Mouse (Mus musculus) olfactory bulb, adult 2 months (tissue): ENCODE measurements at regions not wholly inside any gene's neighbourhood (a gene's known extent, or its start where the extent isn't known, plus 50 kb on each side); places are given as distances from the start of the nearest gene placed in this dataset.

Experiments used
- H3K27ac ChIP-seq: fragments of 200-500 bp; 2 replicates; pipeline ENCODE4 v1.5.1; 2012; ENCODE audit warnings: low read depth, low read length; ENCODE audit not compliant: insufficient read depth
- H3K4me1 ChIP-seq: fragments of 200-500 bp; 2 replicates; pipeline ENCODE4 v1.6.1; 2012; ENCODE audit warnings: low read length; ENCODE audit not compliant: control insufficient read depth, insufficient read depth
- H3K4me3 ChIP-seq: fragments of 200-500 bp; 2 replicates; pipeline ENCODE4 v1.5.1; 2012; ENCODE audit warnings: mild to moderate bottlenecking, low read depth, low read length, moderate library complexity; ENCODE audit not compliant: insufficient read depth
- CTCF ChIP-seq: fragments of 200-500 bp; IDR thresholded peaks from 2 replicates; pipeline ENCODE4 v1.5.1; 2012; ENCODE audit warnings: low read depth, mild to moderate bottlenecking, low read length, moderate library complexity; ENCODE audit not compliant: insufficient read depth
- POLR2A ChIP-seq: fragments of 200-500 bp; IDR thresholded peaks from 2 replicates; pipeline ENCODE4 v1.6.1; 2012; ENCODE audit warnings: mild to moderate bottlenecking, low read depth, low read length, moderate library complexity; ENCODE audit not compliant: insufficient read depth
- WGBS: fragments of 180-500 bp; shearing (Covaris S2); methylation state at CpG from one replicate; pipeline ENCODE4 v1.1.7; 2018; 5-methylcytosine and 5-hydroxymethylcytosine counted together

DNA sequence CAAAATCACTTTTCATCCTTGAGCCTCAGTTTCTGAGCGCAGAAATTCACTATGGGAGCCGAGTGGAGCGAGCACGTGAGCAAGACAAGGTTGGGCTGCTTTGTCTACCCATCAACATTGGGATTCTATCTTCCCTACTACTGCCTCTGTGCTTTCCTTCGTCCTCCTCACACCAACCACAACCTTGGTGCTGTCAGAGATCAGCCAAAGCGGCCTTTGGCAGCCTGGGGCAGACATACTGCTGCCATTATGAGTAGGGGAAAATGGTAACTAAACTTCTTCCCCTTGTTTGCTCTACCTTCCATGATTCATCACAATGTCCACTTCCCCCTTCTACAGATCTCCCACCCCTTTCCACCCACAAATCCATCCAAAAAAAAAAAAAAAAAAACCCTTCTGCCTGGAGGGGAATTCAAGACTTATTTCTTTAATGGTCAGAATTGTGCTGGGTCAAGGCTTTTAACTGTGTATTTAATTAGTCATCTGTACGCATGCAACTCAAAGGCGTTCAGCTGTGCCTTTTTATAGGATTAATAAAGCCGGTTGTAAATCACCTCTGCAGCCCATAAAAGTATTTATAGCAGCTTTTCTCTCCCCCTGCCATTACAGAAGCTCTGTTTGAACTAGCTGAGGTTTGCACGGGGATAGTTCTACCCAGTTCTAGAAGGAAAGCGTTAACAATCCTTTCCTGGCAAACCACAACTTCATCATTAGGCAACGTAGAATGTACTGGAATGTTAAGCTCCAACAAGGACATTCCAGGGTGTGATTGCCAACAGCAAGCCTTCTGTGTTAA, 340.4 kb downstream of the Pik3r1 start:
- TF ChIP-seq POLR2A (no peak), CTCF (no peak)
- Histone ChIP-seq H3K4me3 (no peak overlapping the region), H3K4me1 (no peaks in the 10 kb centered on the region), H3K27ac (no peak overlapping the region)
- 76% methylated on average over 12 of the region's 12 CpGs for WGBS

DNA sequence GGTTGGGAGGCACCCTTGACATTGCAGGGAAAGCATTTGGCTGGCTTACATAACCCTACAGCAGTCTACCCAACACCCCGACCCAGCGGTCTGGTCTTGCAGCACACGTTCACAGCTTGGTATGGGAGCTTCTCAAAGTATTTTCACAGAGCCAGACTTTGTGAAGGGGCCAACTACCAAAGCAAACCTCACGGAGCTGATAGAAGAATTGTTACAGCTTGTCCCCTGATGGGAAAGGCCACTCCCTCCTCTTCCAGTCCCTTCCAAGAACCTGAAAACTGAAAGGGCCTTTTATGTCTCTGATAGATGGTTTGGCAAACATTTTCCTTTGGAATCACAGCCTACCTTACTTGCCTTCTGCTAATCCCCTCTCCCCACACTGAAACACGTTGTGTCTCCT, 341.6 kb downstream of the Pik3r1 start:
- Histone ChIP-seq H3K4me1 (no peaks in the 10 kb centered on the region), H3K4me3 (no peak overlapping the region), H3K27ac (no peak overlapping the region)
- whole genome bisulfite sequencing, result 65% methylated on average over 5 of the region's 5 CpGs
- TF ChIP-seq POLR2A (no peak), CTCF (no peak)

DNA sequence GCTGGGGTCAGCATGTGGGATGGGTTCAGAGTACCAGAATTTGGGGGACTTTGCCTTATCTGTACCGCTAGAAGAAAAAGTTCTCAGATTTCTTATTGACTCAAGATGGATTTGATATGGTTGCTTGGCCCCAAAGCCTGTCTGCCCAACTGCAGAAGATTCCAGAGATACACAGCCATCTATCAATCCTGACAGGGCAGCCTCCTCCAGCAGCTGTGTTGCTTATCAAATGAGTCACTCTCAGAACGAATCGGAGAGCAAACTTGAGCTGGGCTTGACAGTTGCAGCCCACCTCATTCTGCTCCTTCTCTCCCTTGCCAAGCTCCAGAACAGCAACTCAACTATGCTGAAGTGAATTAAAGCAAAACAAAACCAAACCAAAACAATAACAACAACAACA, 345.9 kb downstream of the Pik3r1 start:
- Histone ChIP-seq H3K4me1 (no peaks in the 10 kb centered on the region), H3K27ac (no peak overlapping the region), H3K4me3 (no peak overlapping the region)
- TF ChIP-seq POLR2A (no peak), CTCF (no peak)
- WGBS, result 66% methylated on average over 3 of the region's 3 CpGs

DNA sequence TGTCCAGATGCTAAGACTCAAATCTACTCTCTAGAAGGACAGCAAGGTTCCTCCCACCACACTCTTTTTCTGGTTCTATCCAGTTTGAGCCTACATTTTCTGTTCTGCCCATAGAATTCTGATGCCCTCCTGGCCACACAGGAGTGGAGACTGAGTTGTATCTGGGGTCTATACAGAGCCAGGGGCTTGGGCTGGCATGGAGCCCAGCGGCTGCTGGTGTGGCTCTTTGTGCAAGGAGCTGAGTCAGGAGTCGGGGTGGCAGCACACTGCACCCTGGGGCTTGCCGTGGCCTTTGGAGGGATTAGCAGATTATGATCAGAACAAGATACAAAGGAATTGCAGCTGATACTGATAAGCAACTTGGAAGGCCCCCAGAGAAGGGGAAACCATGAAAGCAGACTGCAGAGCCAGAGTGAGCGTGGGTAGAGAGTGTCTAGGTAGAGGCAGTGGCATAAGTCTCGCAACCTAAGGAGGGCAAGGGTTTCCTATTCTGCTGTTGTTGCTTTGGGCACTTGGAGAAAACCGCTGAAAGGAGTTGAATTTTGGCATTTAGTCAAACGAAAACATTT, 348.5 kb downstream of the Pik3r1 start:
- TF ChIP-seq CTCF, result no peak
- no peak for TF ChIP-seq POLR2A
- no peaks in the 10 kb centered on the region for H3K4me1 ChIP-seq
- 69% methylated on average over 7 of the region's 7 CpGs for WGBS

DNA sequence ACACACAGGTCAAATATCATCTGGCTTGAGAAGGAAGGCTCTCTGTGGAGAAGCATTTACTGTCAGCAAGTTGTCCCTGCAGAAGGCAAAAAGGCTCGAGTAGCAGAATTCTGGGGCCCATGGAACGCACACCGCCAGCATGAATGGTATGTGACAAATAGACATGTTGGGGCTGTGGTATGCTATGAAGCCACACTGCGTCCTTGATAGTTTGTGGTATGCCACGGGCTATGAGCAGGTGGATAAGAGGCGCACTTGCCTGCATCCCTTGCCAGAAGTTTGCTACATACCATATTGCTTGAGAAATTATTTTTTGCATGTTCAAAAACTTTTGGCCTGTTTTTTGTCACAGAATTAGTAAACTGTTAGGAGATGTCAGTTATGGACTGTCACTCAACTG, 349.7 kb downstream of the Pik3r1 start:
- no peaks in the 10 kb centered on the region for H3K4me1 ChIP-seq
- 95% methylated on average over 6 of the region's 6 CpGs for WGBS
- TF ChIP-seq POLR2A (no peak), CTCF (no peak)
- no peak overlapping the region for H3K4me3 ChIP-seq
- H3K27ac ChIP-seq, result no peak overlapping the region

More for the DNA sequence above, 348.5 kb downstream of the Pik3r1 start:
- H3K27ac ChIP-seq, result no peak overlapping the region
- no peak overlapping the region for H3K4me3 ChIP-seq

DNA sequence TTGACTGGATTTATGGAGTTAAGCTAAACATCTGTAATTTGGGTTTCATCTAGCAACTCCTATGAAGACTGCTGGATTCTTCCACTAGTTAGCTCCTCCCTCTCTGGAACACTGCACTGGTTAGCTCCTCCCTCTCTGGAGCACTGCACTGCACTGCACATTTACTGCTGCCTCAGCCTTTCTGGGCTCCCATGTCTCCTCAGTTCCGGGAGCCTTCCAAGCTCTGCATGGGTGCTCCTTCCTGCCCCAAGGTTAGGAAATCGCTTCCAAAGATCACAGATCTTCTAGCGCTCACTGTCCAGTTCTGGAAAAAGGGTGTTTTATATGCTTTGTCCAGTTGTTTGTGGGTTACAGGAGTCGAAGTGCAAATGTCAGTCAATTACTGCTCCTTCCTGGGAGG, 359.1 kb downstream of the Pik3r1 start:
- Histone ChIP-seq H3K4me1 (no peaks in the 10 kb centered on the region), H3K27ac (no peak overlapping the region), H3K4me3 (no peak overlapping the region)
- TF ChIP-seq POLR2A (no peak), CTCF (no peak)
- 80% methylated on average over 4 of the region's 4 CpGs for WGBS

DNA sequence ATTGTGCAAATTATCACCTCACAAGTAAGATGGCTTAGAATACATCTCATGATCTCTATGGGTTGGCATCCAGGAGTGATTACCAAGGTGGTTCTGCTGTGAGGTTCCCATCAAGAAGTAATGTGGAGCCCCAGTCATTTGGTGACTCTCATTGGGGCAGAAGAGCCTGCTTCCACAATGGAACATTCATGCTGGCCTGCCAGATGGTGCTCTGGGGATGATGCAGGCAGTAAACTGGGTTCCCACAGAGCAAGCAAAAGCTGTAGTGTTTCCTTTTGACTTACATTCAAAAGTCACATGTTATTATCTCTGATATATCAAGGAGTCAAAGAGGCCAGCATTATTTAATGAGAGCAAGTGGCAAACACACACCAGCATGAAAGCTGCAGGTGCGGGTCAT, 360.4 kb downstream of the Pik3r1 start:
- Histone ChIP-seq H3K4me3 (no peak overlapping the region), H3K27ac (no peak overlapping the region), H3K4me1 (no peaks in the 10 kb centered on the region)
- WGBS, result 97% methylated on average over 1 of the region's 1 CpGs
- TF ChIP-seq CTCF (no peak), POLR2A (no peak)

DNA sequence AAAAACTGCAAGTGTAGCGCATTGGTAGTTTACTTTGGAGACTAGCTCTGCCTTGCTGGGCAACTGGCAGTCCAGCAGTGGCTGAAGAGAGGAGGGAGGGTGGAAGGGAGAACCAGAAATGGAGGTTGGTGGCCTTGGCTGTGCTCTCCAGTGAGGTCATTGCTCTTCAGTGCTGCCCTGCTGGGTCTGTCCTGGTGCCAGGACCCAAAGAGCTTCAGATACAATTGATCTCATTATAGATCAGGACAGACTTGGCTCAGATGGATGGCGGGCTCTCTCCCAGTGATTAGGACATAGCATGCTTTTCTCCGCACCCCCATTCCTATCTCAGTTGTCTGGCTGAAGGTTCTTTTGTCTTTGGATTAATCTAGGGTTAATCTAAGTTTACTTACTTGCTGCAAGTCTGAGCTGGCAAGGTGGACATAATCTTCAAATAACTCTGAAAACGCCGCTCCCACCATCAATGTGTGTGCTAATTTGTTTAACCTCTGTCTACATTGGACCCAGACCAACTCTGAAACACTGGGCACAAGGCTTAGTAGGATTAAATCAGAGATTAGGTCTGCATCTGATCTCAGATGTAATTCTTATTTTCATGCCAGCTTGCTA, 394.3 kb downstream of the Pik3r1 start:
- no peak overlapping the region for H3K4me3 ChIP-seq
- no peak overlapping the region for H3K27ac ChIP-seq
- TF ChIP-seq CTCF (no peak), POLR2A (no peak)
- no peaks in the 10 kb centered on the region for H3K4me1 ChIP-seq
- 56% methylated on average over 5 of the region's 5 CpGs for WGBS

DNA sequence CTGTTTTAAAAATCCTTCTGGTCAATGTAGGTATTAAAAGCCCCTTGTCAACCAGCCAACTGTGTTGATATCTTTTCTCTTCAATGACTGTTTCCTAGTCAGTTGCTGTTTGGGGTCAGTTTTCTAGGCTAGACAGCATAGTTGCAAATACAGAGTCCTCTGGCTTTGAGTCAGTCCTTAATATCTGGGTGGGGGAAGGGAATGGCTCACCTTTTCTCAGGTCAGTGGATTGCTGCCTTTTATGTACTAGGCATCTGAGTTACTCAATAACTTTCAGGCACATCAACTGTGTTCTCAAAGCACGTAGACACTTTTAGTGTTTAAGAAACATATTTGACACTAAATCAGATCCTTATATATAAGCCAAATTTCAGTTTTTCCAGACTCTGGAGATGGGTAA, 396.1 kb downstream of the Pik3r1 start:
- H3K4me1 ChIP-seq, result no peaks in the 10 kb centered on the region
- no peak overlapping the region for H3K27ac ChIP-seq
- TF ChIP-seq CTCF, result no peak
- TF ChIP-seq POLR2A, result no peak
- 98% methylated on average over 1 of the region's 1 CpGs for WGBS
- no peak overlapping the region for H3K4me3 ChIP-seq

DNA sequence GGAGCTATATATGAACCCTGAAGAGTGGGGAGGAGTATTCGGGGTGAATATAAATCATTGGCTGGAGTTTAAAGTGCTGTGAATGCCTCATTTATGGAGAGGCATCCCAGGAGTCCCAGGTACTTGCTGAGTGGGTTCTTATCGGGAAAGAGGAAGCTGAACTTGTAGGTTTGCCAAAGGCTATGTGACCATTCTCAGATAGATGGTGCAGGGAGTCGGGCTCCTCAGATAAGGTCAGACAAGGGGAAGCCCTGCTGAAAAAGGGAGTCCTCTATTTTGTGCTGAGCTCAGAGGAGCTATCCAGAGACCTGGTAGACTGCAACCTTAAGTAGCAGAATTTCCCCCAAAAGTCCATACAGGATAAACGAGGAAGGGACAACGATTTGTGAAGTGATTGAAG, 399.8 kb downstream of the Pik3r1 start:
- WGBS, result 81% methylated on average over 5 of the region's 5 CpGs
- TF ChIP-seq POLR2A (no peak), CTCF (no peak)

More for the DNA sequence above, 399.8 kb downstream of the Pik3r1 start:
- Histone ChIP-seq H3K4me3 (no peak overlapping the region), H3K27ac (no peak overlapping the region), H3K4me1 (no peaks in the 10 kb centered on the region)
